Mouse (Mus musculus): ENCODE results near the gene Sema6d.

- TF ChIP-seq CTCF (IDR thresholded peaks at IDR 0.05; ENCODE audit: low read depth, low read length) (no peak), GATA1 (IDR thresholded peaks at IDR 0.05; ENCODE audit: borderline replicate concordance, low read length) (no peak), TAL1 (conservative IDR thresholded peaks at IDR 0.05; ENCODE audit: low read depth, low read length) (no peak), POLR2AphosphoS5 (IDR thresholded peaks at IDR 0.05; ENCODE audit: insufficient replicate concordance, low read depth, low read length) (no peak)
These were observed 199.6 kb downstream of the Sema6d start for GRCm38 (mm10) chr2:124289356-124289755.
